Mouse (Mus musculus) liver, embryonic 14.5 days (tissue): Measurements from ENCODE around the gene Nol3.

Experiments used
- CTCF ChIP-seq: IDR thresholded peaks from 2 replicates; pipeline ENCODE4 v1.5.1; 2016; ENCODE audit warnings: antibody characterized with exemption, low read depth, control low read depth
- EP300 ChIP-seq: IDR thresholded peaks from 2 replicates; pipeline ENCODE4 v1.6.1; 2016; ENCODE audit warnings: antibody characterized with exemption, low read depth

DNA sequence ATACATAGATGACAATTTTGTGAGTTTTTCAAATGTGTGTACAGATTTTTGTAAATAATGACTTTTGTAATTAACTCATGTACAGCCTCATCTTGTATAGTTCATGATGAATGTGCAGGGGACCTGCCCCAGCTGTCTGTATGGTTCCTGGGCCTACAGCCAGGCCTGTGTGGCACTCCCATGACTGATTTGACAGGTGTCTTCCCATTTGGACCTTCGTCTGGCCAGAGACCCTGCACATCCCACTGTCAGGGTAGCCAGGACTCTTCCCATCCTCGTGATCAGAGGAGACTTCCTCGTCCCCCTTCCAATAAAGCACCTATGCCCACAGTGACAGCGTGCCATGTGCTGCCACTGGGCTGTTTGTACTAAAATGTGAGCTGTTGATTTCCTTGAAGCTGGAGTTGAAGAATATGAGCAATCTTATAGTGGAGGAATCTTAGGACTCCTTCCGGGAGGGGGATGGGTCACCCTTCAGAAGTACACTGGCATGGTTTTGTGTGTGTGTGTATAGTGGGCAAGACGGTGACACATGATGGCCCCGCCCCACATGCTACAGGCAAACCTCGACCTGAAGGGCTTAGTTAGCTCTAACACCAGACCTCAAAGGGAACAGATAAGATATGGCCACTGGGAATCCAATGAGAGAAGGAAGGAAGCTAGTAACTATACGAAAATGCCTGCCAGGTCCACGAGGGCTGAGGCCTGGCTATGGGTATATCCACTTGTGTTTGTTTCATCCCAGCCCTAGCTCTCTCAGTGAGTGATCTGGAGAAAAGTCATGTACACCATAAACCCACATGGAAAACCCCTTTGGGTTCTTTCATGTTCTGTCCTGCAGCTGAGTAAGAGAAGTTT is 23.0 kb upstream of the Nol3 start:
- no peak for TF ChIP-seq CTCF
- TF ChIP-seq EP300, result no peak
